Mouse (Mus musculus) T-helper 17 cell (primary cell): ENCODE measurements around the gene Gm10401.

Source experiments
- in situ Hi-C, 2 experiments: fragments of 300-600 bp; cut with MboI, MseI; formaldehyde crosslinking; loops; 1 replicate in 1 of 2; 2 replicates in 1 of 2; pipeline ENCODE4 v1.15.1; 2025; ENCODE audit warnings: high pct_unique_total_duplicates in 2 of 2

Gene Gm10401

GRCm38 (mm10) chr5:115071096-115071901, 26.8 kb downstream of the Gm10401 start:
- in situ Hi-C loops, result loop anchor here in 1 of 2 experiments (5.0 kb wide), 1 partner anchor 54 kb away; no protein-coding TSS in a partner anchor

- in situ Hi-C loops, result loop anchor here in 1 of 2 experiments (5.0 kb wide), 1 partner anchor 53 kb away; no protein-coding TSS in a partner anchor
Measured at GRCm38 (mm10) chr5:115070457-115070856, 27.6 kb downstream of the Gm10401 start.

- in situ Hi-C loops, result loop anchor here in 1 of 2 experiments (5.0 kb wide), 1 partner anchor 52 kb away; no protein-coding TSS in a partner anchor
Measured at GRCm38 (mm10) chr5:115069611-115070010, 28.5 kb downstream of the Gm10401 start.

GRCm38 (mm10) chr5:115068671-115069421, 29.2 kb downstream of the Gm10401 start:
- in situ Hi-C loops, result no loop called here

GRCm38 (mm10) chr5:115066245-115066644, 31.9 kb downstream of the Gm10401 start:
- in situ Hi-C loops, result no loop called here

- in situ Hi-C loops, result no loop called here
Measured at GRCm38 (mm10) chr5:115063391-115063790, 34.7 kb downstream of the Gm10401 start.

- in situ Hi-C loops, result no loop called here
Measured at GRCm38 (mm10) chr5:115062566-115062965, 35.5 kb downstream of the Gm10401 start.

- in situ Hi-C loops, result no loop called here
Measured at GRCm38 (mm10) chr5:115060977-115061376, 37.1 kb downstream of the Gm10401 start.

GRCm38 (mm10) chr5:115060067-115060695, 37.9 kb downstream of the Gm10401 start:
- in situ Hi-C loops, result no loop called here

- in situ Hi-C loops, result loop anchor here in 1 of 2 experiments (10.0 kb wide), 1 partner anchor 1074 kb away; no protein-coding TSS in a partner anchor
Measured at GRCm38 (mm10) chr5:115058584-115059297, 39.4 kb downstream of the Gm10401 start.

GRCm38 (mm10) chr5:115057153-115057552, 40.9 kb downstream of the Gm10401 start:
- in situ Hi-C loops, result loop anchor here in 1 of 2 experiments (10.0 kb wide), 1 partner anchor 1072 kb away; no protein-coding TSS in a partner anchor

GRCm38 (mm10) chr5:115055418-115055817, 42.7 kb downstream of the Gm10401 start:
- in situ Hi-C loops, result loop anchor here in 1 of 2 experiments (10.0 kb wide), 1 partner anchor 1071 kb away; no protein-coding TSS in a partner anchor

GRCm38 (mm10) chr5:115053791-115054396, 44.2 kb downstream of the Gm10401 start:
- in situ Hi-C loops, result loop anchor here in 1 of 2 experiments (10.0 kb wide), 1 partner anchor 1069 kb away; no protein-coding TSS in a partner anchor

- in situ Hi-C loops, result loop anchor here in 1 of 2 experiments (10.0 kb wide), 1 partner anchor 1068 kb away; no protein-coding TSS in a partner anchor
Measured at GRCm38 (mm10) chr5:115052546-115052945, 45.5 kb downstream of the Gm10401 start.

- in situ Hi-C loops, result loop anchor here in 1 of 2 experiments (10.0 kb wide), 1 partner anchor 1066 kb away; no protein-coding TSS in a partner anchor
Measured at GRCm38 (mm10) chr5:115050776-115051175, 47.3 kb downstream of the Gm10401 start.

GRCm38 (mm10) chr5:115049692-115050091, 48.4 kb downstream of the Gm10401 start:
- in situ Hi-C loops, result loop anchor here in 1 of 2 experiments (10.0 kb wide), 1 partner anchor 1065 kb away; no protein-coding TSS in a partner anchor
